Comparison of ENCODE assay signal across 16 mouse cellular contexts in the genomic region with DNA sequence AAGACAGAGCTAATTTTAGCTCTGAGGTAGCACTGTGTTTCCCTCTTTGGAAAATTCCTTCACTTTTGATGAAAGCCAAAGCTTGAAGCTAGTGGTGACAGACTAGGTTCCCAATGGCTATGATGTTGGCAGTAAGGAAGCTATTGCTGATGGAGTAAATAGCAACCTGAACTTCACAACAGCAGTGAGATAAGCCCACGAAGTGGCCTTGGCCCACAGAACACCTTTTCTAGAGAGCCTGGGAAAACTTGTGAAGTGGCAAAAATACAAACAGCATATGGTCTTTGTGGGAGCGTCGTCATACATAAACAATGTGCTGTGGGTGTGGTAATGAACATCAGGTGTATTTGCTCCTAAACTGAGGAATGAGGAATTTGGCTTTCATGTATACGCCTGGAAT.
DNase-seq lines count a peak whose midpoint lies in the region; ATAC-seq lines count a peak whose summit lies in the region.
"Had no signal": no experiment of that assay in that cellular context is flagged by ENCODE, and none has a peak within 500 bp of the region (broad histone marks: within the 10 kb centered on the region; RNA-seq: fewer than 3 reads in every experiment).

No protein-coding gene starts in this region.

- DNase-seq in forebrain, embryonic 14.5 days (ENCODE audit: low spot score): peak; percentile 69
- DNase-seq in forebrain, embryonic 10.5 days (ENCODE audit: extremely low spot score, low spot score): no peak
- DNase-seq in intestine, embryonic 14.5 days (ENCODE audit: low spot score): no peak
- DNase-seq in heart, postnatal 4 days: peak; percentile 9
- DNase-seq in lung, postnatal 36 days: peak; percentile 68
- DNase-seq in neural tube, embryonic 10.5 days (ENCODE audit: extremely low spot score, low spot score): no peak
- DNase-seq: cerebellum, adult 2 months; gastrocnemius, postnatal 14 days; kidney, adult 2 months; kidney, postnatal 4 days; spleen, adult 18-20 months had no signal

- H3K36me3 ChIP-seq in forebrain, embryonic 14.5 days (ENCODE audit: control insufficient read depth, insufficient read depth, low read length): no peaks in the 10 kb centered on the region
- H3K36me3 ChIP-seq in forebrain, embryonic 10.5 days (replicated peaks): no peaks in the 10 kb centered on the region
- no peaks in the 10 kb centered on the region for H3K36me3 ChIP-seq in intestine, embryonic 14.5 days (ENCODE audit: control insufficient read depth, insufficient read depth, low read length)
- no peaks in the 10 kb centered on the region for H3K36me3 ChIP-seq in intestine, embryonic 15.5 days
- H3K36me3 ChIP-seq: hindbrain, embryonic 12.5 days; liver, embryonic 12.5 days had no signal

- peak; percentile 65; the same call in 1 of the 2 replicates for ATAC-seq in forebrain, embryonic 14.5 days
- ATAC-seq in intestine, embryonic 14.5 days (replicated peaks; ENCODE audit: low FRiP score, low TSS enrichment, low read depth): no peak
- ATAC-seq in intestine, embryonic 15.5 days: no peak
- ATAC-seq in activated CD4-positive, CD25-positive, alpha-beta regulatory T cell, adult 4 months: no peak
- ATAC-seq: liver, embryonic 12.5 days; Patski had no signal

- H3K9me3 ChIP-seq in forebrain, embryonic 14.5 days (replicated peaks; ENCODE audit: control insufficient read depth, low read length): no peaks in the 10 kb centered on the region
- no peaks in the 10 kb centered on the region; the same call in 1 of the 2 replicates for H3K9me3 ChIP-seq in forebrain, embryonic 10.5 days
- H3K9me3 ChIP-seq in intestine, embryonic 14.5 days (ENCODE audit: control insufficient read depth, low read length): no peaks in the 10 kb centered on the region
- no peaks in the 10 kb centered on the region for H3K9me3 ChIP-seq in intestine, embryonic 15.5 days
- H3K9me3 ChIP-seq: hindbrain, embryonic 12.5 days had no signal

- no peak overlapping the region for H3K9ac ChIP-seq in forebrain, embryonic 14.5 days (ENCODE audit: low read length)
- H3K9ac ChIP-seq in intestine, embryonic 14.5 days (ENCODE audit: low read length): no peak overlapping the region
- H3K9ac ChIP-seq in intestine, embryonic 15.5 days: no peak overlapping the region
- H3K9ac ChIP-seq: hindbrain, embryonic 12.5 days; liver, embryonic 12.5 days had no signal

- H3K4me3 ChIP-seq in forebrain, embryonic 14.5 days (ENCODE audit: low read depth, low read length): no peak overlapping the region
- no peak overlapping the region for H3K4me3 ChIP-seq in forebrain, embryonic 10.5 days
- no peak overlapping the region for H3K4me3 ChIP-seq in intestine, embryonic 14.5 days (ENCODE audit: low read depth, low read length)
- H3K4me3 ChIP-seq in intestine, embryonic 15.5 days (replicated peaks): no peak overlapping the region
- H3K4me3 ChIP-seq: hindbrain, embryonic 12.5 days; liver, embryonic 12.5 days had no signal

- no peak overlapping the region for H3K27ac ChIP-seq in forebrain, embryonic 14.5 days (ENCODE audit: low read depth, low read length)
- no peak overlapping the region for H3K27ac ChIP-seq in forebrain, embryonic 10.5 days
- H3K27ac ChIP-seq in intestine, embryonic 14.5 days (ENCODE audit: low read depth): 0 out of 2 replicates have a peak overlapping the region, but pooled peaks have one; percentile 7
- H3K27ac ChIP-seq in intestine, embryonic 15.5 days: no peak overlapping the region
- H3K27ac ChIP-seq: hindbrain, embryonic 12.5 days; liver, embryonic 12.5 days had no signal

- H3K27me3 ChIP-seq in forebrain, embryonic 14.5 days (replicated peaks; ENCODE audit: control insufficient read depth, insufficient read depth, low read length): no peaks in the 10 kb centered on the region
- H3K27me3 ChIP-seq in forebrain, embryonic 10.5 days (ENCODE audit: poor library complexity, severe bottlenecking): no peaks in the 10 kb centered on the region
- H3K27me3 ChIP-seq in intestine, embryonic 14.5 days (replicated peaks; ENCODE audit: control insufficient read depth, insufficient read depth, low read length): no peaks in the 10 kb centered on the region
- H3K27me3 ChIP-seq in intestine, embryonic 15.5 days (replicated peaks): no peaks in the 10 kb centered on the region
- H3K27me3 ChIP-seq: hindbrain, embryonic 12.5 days; liver, embryonic 12.5 days; Patski had no signal

- H3K4me2 ChIP-seq in forebrain, embryonic 14.5 days (ENCODE audit: low read length): no peak overlapping the region
- H3K4me2 ChIP-seq in intestine, embryonic 14.5 days (ENCODE audit: low read length): no peak overlapping the region
- H3K4me2 ChIP-seq in intestine, embryonic 15.5 days (replicated peaks): no peak overlapping the region
- H3K4me2 ChIP-seq: hindbrain, embryonic 12.5 days; liver, embryonic 12.5 days had no signal

- no peaks in the 10 kb centered on the region for H3K4me1 ChIP-seq in forebrain, embryonic 14.5 days (ENCODE audit: control insufficient read depth, insufficient read depth, low read length)
- H3K4me1 ChIP-seq in forebrain, embryonic 10.5 days: peaks cover 3% of the 10 kb centered on the region
- H3K4me1 ChIP-seq in intestine, embryonic 14.5 days (replicated peaks; ENCODE audit: control insufficient read depth, insufficient read depth, low read length): peaks cover 7% of the 10 kb centered on the region
- H3K4me1 ChIP-seq in intestine, embryonic 15.5 days (replicated peaks): no peaks in the 10 kb centered on the region
- H3K4me1 ChIP-seq: hindbrain, embryonic 12.5 days; liver, embryonic 12.5 days had no signal

- 54% methylated on average over 4 of the region's 4 CpGs for WGBS in forebrain, embryonic 14.5 days
- WGBS in forebrain, embryonic 10.5 days: 71% methylated on average over 4 of the region's 4 CpGs
- WGBS in intestine, embryonic 14.5 days: 60% methylated on average over 4 of the region's 4 CpGs
- 63% methylated on average over 4 of the region's 4 CpGs for WGBS in intestine, embryonic 15.5 days

Comparison
In these comparisons a context has a peak if more than half of its experiments do, and no peak if none do; other contexts are left out.
1. DNase-seq: peak in forebrain, embryonic 14.5 days (single experiment), heart, postnatal 4 days (single experiment) and lung, postnatal 36 days (single experiment); none in forebrain, embryonic 10.5 days (single experiment), intestine, embryonic 14.5 days (single experiment) and neural tube, embryonic 10.5 days (single experiment).